Mouse (Mus musculus) adrenal gland, postnatal 4 days (tissue): Measurements from ENCODE around the gene Gtf2ird2. TPM values are rescaled to one million over a fixed set of nuclear protein-coding genes. Genes with fewer than 3 reads are reported as not detected.

Source experiments
- DNase-seq, 2 experiments: peaks; one replicate each; pipeline ENCODE4 v3.0.0; 2021 to 2022; ENCODE audit warnings: low spot score in 2 of 2, mixed read lengths in 2 of 2
- total RNA-seq, 2 experiments: library from RNA; stranded (reverse); gene quantifications; 2 replicates each; pipeline ENCODE4 v1.2.3; 2021

The Gtf2ird2 gene
- total RNA-seq, 2 experiments from 2014 or later, result 13.9 to 15.9 TPM

GRCm38 (mm10) chr5:134182172-134182571, 1.6 kb upstream of the Gtf2ird2 start:
- DNase-seq, result no peak

DNA sequence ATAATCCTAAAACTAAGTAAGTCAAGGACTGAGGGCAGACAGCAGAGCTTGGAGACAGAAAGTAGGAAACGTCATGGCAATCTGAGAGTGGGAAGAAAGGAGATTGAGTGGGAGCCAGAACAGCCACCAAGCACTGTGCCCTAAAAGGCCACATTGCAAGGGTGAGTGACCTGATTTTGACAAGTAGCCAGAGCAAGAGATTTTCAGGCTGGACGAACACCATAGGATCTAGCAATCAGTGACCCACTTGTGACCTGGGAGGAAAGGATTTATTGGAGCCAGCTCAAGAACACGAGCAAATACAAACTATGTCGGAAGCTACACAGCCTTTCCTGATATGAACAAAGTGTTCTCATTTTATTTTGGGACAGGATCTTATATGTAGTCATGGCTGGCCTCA, 1.1 kb upstream of the Gtf2ird2 start:
- DNase-seq, result no peak

GRCm38 (mm10) chr5:134183162-134183561, 657 bp upstream of the Gtf2ird2 start:
- DNase-seq, result no peak

GRCm38 (mm10) chr5:134186059-134186458, 2.2 kb downstream of the Gtf2ird2 start:
- DNase-seq, result no peak

DNA sequence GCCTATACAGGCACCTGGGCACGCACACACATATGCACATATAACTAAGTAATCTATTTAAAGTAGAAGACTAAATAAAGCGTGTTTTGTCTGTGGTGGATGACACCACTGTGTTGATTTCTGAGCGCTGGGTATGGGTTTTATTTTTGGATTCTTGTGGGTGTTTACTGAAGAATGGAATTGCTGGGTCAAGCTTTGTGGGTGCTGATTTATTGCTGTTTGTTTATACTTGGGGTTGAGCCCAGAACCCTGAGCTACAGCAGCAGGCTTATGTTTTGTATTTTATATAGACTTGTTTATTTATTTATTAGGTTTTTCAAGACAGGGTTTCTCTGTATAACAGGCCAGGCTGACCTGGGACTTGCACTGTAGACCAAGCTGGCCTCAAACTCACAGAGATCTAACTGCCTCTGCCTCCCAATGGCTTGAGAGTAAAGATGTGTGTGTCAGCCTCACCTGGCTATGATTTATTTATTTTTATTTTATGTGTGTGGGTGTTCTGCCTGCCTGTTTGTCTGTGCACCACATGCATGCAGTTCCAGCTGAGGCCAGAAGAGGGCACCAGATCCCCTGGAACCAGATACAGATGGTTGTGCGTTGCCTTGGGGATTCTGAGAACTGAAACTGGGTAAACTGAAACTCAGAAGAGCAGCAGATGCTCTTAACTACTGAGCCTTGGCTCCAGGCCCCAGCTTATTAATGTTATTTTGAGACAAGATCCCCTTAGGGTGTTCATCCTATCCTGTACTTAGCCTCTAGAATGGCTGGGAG, 3.3 kb downstream of the Gtf2ird2 start:
- DNase-seq, result no peak

DNA sequence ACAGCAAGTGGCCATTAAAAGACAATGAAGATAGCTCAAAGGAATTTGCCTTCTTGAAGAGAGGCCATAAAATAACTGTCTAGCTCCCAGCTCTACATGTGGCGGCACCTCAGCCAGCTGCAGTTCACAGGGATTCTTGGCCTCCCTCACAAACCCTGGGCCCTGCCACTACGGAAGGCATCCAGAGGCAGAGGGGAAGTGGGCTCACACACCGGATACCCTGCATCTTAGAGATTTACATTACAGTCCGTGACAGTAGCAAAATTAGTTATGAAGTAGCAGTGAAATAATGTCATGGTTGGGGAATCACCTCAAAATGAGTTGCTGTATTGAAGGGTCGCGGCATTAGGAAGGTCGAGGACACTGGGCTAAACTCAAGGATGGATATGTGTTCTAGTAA, 4.8 kb downstream of the Gtf2ird2 start:
- no peak for DNase-seq

DNA sequence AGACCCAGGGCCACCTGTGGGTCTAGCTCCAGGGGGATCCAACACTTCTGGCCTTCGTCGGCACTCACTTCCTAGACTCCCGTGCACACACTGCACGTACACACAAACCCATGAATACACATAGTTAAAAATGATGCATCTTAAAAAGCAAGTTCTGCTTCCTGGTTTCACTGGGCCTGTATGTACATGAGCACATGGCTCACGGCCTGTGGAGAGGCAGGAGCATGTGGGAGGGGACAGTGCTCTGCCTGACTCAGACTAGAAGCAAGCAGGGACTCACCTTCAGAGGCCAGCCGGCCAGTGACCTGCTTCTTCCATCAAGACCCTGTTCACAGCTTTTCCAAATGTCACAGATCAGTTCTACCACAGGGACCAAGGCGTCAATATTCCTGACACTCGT, 9.8 kb downstream of the Gtf2ird2 start:
- no peak for DNase-seq

DNA sequence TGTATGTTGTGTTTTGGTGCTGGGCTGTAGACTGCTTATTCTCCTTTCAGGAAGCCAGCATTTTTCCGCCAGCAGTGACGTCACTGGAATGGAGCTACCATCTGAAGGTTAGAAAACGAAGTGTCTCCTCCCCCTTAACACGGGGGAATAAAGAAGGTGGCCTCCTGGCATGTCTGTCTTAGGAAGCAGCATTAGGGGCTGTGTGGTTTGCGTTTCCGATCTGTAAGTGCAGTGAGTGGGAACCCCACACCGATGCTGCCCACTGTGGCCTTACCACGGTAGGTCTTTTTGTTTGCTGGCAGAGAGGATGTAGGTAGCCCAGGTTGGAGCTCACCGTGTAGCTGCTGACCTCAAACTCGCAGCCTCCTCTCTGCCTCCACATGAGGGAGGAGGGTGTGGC, 22.9 kb downstream of the Gtf2ird2 start:
- DNase-seq, result no peak

GRCm38 (mm10) chr5:134209931-134210554, 26.2 kb downstream of the Gtf2ird2 start:
- no peak for DNase-seq

DNA sequence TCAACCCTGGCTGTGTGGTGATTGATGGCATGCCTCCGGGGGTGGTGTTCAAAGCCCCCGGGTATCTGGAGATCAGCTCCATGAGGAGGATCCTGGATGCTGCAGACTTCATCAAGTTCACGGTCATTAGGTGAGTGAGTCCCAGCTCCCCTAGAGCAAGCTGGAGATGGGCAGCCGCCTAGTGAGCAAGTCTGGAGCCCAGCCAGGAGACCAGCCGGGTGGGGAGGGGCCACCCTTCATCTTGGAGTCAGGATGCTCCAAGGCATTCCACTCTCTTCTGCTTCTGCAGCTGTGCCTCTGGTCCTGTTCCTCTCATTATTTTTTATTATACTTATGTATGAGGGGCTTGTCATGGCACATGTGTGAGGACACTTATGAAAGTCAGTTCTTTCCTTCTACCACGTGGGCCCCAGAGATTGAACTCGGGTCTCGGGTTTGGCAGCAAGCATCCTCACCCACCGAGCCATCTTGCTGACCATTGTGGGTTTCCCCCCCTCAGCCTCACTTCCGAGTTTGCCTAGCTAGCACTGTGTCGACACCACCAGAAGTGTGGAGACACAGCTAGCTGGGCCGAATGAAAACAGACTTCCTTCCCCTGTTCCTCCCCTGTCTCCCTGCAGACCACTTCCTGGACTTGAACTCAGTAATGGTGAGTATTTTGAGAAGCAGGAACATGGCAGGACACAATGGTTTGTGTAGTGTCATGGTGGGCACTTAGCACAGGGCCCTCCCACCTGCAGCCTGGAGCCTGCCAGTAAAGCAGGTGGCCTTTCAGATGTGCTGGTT, 30.4 kb downstream of the Gtf2ird2 start:
- no peak for DNase-seq

DNA sequence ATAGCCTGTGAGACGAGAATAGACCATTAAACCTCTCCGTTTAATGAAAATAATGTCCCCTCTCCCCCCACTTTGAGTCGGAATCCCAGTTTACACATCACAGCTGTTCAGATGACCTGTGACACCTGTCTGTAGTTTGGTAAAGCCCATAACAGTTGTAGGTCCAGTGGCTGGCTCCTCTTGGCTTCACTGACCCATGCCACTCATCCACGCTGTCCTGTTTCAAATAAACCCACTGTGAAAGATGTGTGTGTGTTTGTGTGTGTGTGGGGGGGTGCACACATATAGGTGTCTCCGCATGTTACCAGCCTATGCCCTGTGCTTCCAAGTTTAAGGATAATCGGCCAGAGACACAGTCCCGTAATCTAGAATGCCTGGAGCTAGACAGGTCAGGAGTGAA, 34.1 kb downstream of the Gtf2ird2 start:
- no peak for DNase-seq

DNA sequence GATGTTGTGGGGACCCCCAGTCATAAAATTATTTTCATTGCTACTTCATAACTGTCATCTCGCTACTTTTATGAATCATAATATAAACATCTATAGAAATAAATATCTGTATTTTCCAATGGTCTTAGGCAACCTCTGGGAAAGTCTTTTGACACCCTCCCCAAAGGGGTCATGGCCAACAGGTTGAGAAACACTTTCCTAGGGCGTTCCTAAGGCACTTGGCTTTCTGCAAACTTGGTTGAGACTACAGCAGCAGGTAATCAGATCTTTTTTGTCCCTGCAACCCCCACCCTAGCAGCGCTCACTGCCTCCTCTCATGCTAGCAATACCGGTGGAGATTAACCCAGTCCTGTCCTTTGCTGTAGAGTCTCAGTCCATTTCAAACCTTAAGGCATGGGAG, 37.5 kb downstream of the Gtf2ird2 start:
- DNase-seq, result no peak

- no peak for DNase-seq
These were observed 37.9 kb downstream of the Gtf2ird2 start for GRCm38 (mm10) chr5:134221708-134222150.

DNA sequence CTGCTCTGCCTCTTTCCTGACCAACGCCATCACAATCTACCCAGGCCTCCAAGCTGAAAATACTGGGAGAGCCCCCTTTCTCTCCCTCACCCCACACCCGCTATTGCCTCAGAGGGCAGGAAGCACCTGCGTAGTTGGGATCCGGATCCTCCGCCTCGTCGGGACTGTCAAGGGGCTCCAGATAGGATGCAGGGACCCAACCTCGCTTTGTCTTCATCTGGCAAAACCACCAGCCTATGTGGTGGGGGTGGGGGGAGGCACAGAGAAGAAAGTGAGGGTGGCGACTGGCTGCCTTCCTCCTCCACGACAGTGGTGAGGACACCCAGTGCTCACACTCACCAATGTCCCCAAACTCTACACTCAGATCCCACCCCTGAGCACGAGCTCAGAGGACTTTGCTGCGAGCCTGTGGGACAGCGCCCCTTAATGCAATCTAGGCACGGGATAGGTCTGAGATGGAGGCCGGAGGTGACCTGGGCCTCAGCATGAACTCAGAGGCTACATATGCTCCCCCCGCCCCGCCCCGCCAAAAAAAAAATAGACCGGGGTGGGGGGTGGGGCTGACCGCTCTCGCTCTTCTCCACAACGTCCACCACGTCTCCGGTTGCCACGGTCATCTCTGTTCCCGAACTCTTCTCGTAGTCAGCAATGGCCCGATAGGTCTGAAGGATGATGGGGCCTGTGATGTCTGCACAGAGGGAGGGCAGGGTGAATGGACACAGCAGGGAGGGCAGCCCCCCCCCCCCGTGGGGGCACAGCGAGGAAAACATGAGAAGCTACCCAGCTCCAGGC, 41.5 kb downstream of the Gtf2ird2 start:
- no peak for DNase-seq

GRCm38 (mm10) chr5:134226946-134227345, 43.1 kb downstream of the Gtf2ird2 start:
- no peak for DNase-seq

DNA sequence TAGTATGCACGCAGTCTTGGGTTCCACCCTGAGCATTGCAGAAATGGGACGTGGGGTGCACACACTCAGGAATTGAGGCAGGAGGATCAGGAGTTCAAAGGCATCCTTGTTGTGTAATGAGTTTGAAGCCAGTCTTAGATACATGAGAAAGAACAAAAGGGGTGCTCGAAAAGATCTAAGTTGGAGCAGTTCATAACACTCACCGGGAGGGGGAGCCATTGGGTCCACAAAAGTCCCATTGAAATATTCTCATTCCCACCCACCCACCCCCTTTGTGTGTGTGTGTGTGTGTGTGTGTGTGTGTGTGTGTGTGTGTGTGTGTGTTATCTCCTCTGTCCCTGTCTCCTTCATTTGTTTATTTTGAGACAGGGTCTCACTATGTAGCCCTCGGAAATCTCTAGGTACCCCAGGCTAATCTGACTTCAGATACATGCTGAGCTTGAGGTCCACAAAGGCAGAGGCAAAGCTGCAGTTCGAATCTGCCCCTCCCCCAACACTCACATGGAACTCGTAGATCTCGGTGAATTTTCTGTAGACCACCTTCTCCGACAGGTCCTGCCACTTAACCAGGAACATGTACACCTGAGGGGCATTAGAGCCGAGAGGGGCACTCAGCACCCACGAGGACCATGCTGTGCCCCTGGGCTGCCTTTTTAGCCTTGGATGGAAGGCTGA, 43.9 kb downstream of the Gtf2ird2 start:
- DNase-seq, result no peak

DNA sequence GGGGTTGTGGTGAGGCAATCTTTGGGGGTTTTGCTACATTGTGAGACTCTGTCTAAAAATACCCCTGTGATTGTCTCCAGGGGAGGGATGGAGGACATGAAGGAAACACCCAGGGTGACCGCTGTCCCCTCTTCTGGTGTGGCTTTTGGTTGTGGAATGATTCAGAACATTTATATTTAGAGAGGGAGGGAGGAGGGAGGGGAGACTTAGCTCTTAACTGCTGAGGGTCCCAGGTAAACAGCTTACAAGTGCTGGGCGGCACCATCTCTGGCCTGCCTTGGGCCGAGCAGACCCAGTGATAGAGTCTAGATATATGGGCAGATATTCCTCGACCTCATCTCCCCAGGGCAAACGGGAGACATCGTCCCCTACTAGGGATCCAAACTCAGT, 44.4 kb downstream of the Gtf2ird2 start:
- no peak for DNase-seq

DNA sequence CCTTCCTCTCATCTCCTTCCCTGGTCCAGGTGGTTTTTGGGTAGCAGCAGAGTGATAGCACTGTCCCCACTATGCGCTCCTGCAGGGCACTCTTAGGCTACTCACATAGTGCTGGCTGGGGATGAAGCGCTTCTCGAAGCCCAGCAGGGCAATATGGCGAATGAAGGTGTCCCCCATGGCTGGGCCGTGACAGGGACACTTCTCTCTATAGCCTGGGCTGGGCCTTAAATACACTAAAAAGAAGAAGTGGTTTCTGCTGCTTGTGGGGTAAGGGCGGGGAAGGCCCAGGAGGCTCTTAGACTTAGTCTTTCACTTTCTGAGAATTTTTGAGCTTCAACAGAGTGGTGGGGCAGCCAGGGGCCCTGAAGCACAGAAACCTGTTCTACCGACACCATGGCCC, 45.6 kb downstream of the Gtf2ird2 start, which contains the start of gene Ncf1:
TSS of gene Ncf1 (minus strand) at position 235 of the 400 bp plus-strand sequence.
- DNase-seq, result no peak

- no peak for DNase-seq
These were observed 47.6 kb downstream of the Gtf2ird2 start for GRCm38 (mm10) chr5:134231376-134231775.

DNA sequence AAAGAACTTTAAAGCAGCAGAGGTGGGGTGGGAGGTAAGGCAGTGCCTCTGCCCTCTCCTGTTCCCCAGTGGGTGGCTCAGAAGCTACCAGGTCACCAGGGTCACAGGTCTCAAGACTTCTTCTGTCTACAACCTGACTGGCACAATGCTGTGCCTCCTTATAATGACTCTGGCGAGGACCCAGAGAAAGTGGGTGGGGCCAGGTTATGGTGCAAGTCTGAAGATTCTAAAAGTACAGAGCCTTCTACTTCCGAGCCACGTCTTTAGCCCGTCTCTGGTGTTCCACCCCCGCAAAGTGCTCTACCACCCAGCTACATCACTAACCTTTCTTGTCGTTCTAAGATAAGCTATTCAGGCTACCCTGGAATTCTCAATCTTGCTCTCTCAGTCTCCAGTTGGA, 48.3 kb downstream of the Gtf2ird2 start:
- DNase-seq, result no peak

DNA sequence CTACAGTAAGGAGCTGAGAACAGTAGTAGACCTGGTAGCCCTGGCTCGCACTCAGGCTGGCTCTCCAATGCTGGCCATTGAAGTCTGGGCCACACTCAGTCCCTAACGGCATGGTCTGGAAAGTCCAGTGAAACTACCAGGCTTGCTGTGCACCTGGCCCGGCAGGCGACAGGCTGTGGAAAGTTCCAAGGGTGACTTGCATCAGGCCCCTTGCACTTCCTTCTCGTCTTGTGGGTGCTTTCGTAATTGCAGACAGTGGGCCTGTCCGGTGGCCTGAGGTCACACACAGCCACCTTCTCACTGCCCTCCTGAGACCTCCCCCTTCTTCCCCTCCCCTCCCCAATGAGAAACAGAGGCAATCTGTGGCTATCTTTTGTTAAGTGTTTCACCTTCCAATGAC, 48.7 kb downstream of the Gtf2ird2 start:
- DNase-seq, result no peak
